Mouse (Mus musculus) kidney, embryonic 14.5 days (tissue): ENCODE measurements at regions not wholly inside any gene's neighbourhood (a gene's known extent, or its start where the extent isn't known, plus 50 kb on each side); places are given as distances from the start of the nearest gene placed in this dataset.

Source experiments
- ATAC-seq: fragments of 200-750 bp; cut with Nextera tagmentation; 2 replicates; pipeline ENCODE4 v1.8.0; 2017; ENCODE audit warnings: moderate number of reproducible peaks, mild to moderate bottlenecking, moderate TSS enrichment, moderate library complexity; ENCODE audit not compliant: low FRiP score, low TSS enrichment
- H3K27ac ChIP-seq: fragments of 300-500 bp; sonication (generic); 2 replicates; pipeline ENCODE4 v1.5.1; 2014; ENCODE audit warnings: low read depth, mild to moderate bottlenecking, low read length, moderate library complexity, mixed read lengths
- H3K27me3 ChIP-seq: fragments of 300-500 bp; sonication (generic); 2 replicates; pipeline ENCODE4 v1.6.1; 2014; ENCODE audit warnings: mild to moderate bottlenecking, low read length; ENCODE audit not compliant: control insufficient read depth, insufficient read depth
- H3K36me3 ChIP-seq: fragments of 300-500 bp; sonication (generic); 2 replicates; pipeline ENCODE4 v1.6.1; 2014; ENCODE audit warnings: low read length, mixed read lengths; ENCODE audit not compliant: control insufficient read depth, insufficient read depth
- H3K4me1 ChIP-seq: fragments of 300-500 bp; sonication (generic); 2 replicates; pipeline ENCODE4 v1.6.1; 2014; ENCODE audit warnings: low read length, mixed read lengths; ENCODE audit not compliant: control insufficient read depth, insufficient read depth
- H3K4me2 ChIP-seq: fragments of 300-500 bp; sonication (generic); replicated peaks from 2 replicates; pipeline ENCODE4 v1.6.1; 2014; ENCODE audit warnings: low read depth, mild to moderate bottlenecking, low read length
- H3K4me3 ChIP-seq: fragments of 300-500 bp; sonication (generic); 2 replicates; pipeline ENCODE4 v1.5.1; 2014; ENCODE audit warnings: mild to moderate bottlenecking, low read length
- H3K9ac ChIP-seq: fragments of 300-500 bp; sonication (generic); 2 replicates; pipeline ENCODE4 v1.6.1; 2014; ENCODE audit warnings: low read depth, mild to moderate bottlenecking, low read length, moderate library complexity
- H3K9me3 ChIP-seq: fragments of 300-500 bp; sonication (generic); 2 replicates; pipeline ENCODE4 v1.6.1; 2016; ENCODE audit warnings: low read length; ENCODE audit not compliant: control insufficient read depth
- WGBS: fragments of 180-500 bp; shearing (Covaris S2); extraction: QIAGEN DNeasy Blood & Tissue Kit; methylation state at CpG from one replicate; pipeline ENCODE4 v1.1.7; 2014; 5-methylcytosine and 5-hydroxymethylcytosine counted together

- H3K9ac ChIP-seq: no peak overlapping the region
- H3K27me3 ChIP-seq: no peaks in the 10 kb centered on the region
- H3K36me3 ChIP-seq: no peaks in the 10 kb centered on the region
- no peak overlapping the region for H3K4me3 ChIP-seq
- ATAC-seq: no peak
- 88% methylated on average over 15 of the region's 15 CpGs for WGBS
- H3K9me3 ChIP-seq: no peaks in the 10 kb centered on the region
- H3K4me2 ChIP-seq: no peak overlapping the region
- no peaks in the 10 kb centered on the region for H3K4me1 ChIP-seq
- H3K27ac ChIP-seq: no peak overlapping the region
Observed at GRCm38 (mm10) chr15:97471986-97472779, 225.1 kb upstream of the Amigo2 start.

GRCm38 (mm10) chr15:97471476-97471875 is 224.4 kb upstream of the Amigo2 start:
- H3K4me2 ChIP-seq: no peak overlapping the region
- ATAC-seq: no peak
- H3K27ac ChIP-seq: no peak overlapping the region
- H3K9me3 ChIP-seq: no peaks in the 10 kb centered on the region
- H3K4me3 ChIP-seq: no peak overlapping the region
- H3K4me1 ChIP-seq: no peaks in the 10 kb centered on the region
- no peaks in the 10 kb centered on the region for H3K36me3 ChIP-seq
- H3K27me3 ChIP-seq: no peaks in the 10 kb centered on the region
- 84% methylated on average over 4 of the region's 4 CpGs for WGBS
- no peak overlapping the region for H3K9ac ChIP-seq

DNA sequence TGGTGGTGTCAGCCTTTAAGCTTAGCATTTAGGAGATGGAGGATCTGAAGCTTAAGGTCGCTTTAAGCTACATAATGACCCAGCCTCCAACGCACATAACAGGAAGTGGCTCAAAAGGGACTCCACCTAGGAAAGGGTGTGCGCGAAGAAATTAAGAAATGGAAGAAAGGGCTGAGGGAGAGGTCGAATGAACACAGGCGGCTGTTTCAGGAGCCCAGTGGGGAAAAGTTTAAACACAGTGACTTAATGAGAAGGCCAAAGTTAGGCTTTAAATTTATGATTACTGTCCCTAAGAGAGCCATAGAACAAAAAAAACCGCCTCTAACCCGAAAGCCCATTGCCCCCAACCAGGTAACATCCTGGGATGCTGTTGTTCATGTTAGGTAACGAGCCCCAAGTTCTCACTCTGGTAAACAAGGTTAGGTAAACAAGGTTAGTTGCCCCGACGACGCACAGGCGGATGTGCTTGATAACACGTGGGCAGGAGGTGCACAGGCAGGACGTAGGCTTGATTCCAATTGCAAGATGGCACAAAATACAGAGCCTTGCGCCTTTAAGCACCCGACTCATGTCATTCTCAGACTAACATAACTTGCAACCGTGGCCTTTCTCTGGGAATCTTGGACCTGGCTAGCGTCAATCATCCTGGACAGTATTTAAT is 222.7 kb upstream of the Amigo2 start:
- 78% methylated on average over 19 of the region's 19 CpGs for WGBS
- no peaks in the 10 kb centered on the region for H3K27me3 ChIP-seq
- no peak overlapping the region for H3K9ac ChIP-seq
- H3K27ac ChIP-seq: no peak overlapping the region
- no peak for ATAC-seq
- H3K36me3 ChIP-seq: no peaks in the 10 kb centered on the region
- H3K4me3 ChIP-seq: no peak overlapping the region
- H3K4me1 ChIP-seq: no peaks in the 10 kb centered on the region
- no peaks in the 10 kb centered on the region for H3K9me3 ChIP-seq
- no peak overlapping the region for H3K4me2 ChIP-seq

- Histone ChIP-seq H3K4me3 (no peak overlapping the region), H3K27ac (no peak overlapping the region), H3K36me3 (no peaks in the 10 kb centered on the region), H3K9me3 (no peaks in the 10 kb centered on the region), H3K4me2 (no peak overlapping the region), H3K27me3 (no peaks in the 10 kb centered on the region), H3K9ac (no peak overlapping the region), H3K4me1 (no peaks in the 10 kb centered on the region)
- whole genome bisulfite sequencing: 56% methylated on average over 23 of the region's 23 CpGs
- 0 out of 2 replicates have a peak, but pooled peaks have one; percentile 28 for ATAC-seq
Observed at GRCm38 (mm10) chr15:97468732-97469683, 221.9 kb upstream of the Amigo2 start.

- no peaks in the 10 kb centered on the region for H3K36me3 ChIP-seq
- no peak overlapping the region for H3K27ac ChIP-seq
- no peaks in the 10 kb centered on the region for H3K9me3 ChIP-seq
- H3K9ac ChIP-seq: no peak overlapping the region
- no peak overlapping the region for H3K4me2 ChIP-seq
- H3K27me3 ChIP-seq: no peaks in the 10 kb centered on the region
- no peaks in the 10 kb centered on the region for H3K4me1 ChIP-seq
- no peak overlapping the region for H3K4me3 ChIP-seq
- no peak for ATAC-seq
- 87% methylated on average over 18 of the region's 18 CpGs for WGBS
Observed at GRCm38 (mm10) chr15:97467781-97468485, 220.8 kb upstream of the Amigo2 start.

DNA sequence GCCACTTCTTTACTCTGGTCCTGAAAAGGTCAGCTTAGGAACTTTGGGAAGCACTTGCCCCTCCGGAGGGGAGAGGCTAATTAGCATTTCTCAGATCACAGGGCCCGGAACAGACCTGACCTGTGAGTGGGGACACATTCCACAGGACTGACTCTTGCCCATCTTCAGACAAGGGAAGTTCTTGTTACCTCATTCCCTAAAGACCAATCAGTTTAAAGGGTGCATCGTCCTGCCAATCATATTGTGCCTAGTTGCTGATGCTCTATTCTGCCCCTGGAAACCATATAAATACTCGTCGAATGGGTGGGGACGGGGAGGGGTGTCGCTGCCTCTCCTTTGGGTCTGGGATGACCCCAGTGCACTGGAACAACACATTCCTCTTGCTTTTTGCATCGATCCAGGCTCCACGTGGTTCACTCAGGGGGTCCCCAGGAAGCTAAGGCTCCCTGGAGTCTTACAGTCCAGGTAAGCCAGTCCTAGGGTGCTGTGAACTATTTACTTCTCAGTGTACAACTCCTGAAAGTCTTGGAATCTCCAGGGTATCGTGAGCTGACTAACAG is 219.9 kb upstream of the Amigo2 start:
- Histone ChIP-seq H3K27me3 (no peaks in the 10 kb centered on the region), H3K9ac (no peak overlapping the region), H3K4me2 (no peak overlapping the region), H3K4me3 (no peak overlapping the region), H3K27ac (no peak overlapping the region), H3K4me1 (no peaks in the 10 kb centered on the region), H3K9me3 (no peaks in the 10 kb centered on the region), H3K36me3 (no peaks in the 10 kb centered on the region)
- no peak for ATAC-seq
- 81% methylated on average over 10 of the region's 10 CpGs for WGBS

DNA sequence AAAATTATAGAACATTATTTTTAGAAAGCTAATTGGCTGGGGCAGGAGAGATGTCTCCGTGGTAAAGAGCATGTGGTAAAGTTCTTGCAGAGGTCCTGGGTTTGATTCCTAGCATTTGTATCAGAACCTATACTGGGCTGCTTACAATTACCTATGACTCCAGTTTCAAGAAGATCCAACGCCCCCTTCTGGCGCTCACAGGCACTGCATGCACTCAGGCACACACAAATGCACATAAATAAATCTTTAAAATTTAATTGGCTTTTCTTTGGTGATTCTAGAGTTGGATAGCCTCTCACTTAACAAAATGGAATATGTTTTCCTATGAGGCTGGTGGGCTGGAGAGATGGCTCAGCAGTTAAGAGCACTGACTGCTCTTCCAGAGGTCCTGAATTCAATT is 219.0 kb upstream of the Amigo2 start:
- Histone ChIP-seq H3K4me3 (no peak overlapping the region), H3K27me3 (no peaks in the 10 kb centered on the region), H3K36me3 (no peaks in the 10 kb centered on the region), H3K4me2 (no peak overlapping the region), H3K4me1 (no peaks in the 10 kb centered on the region), H3K9ac (no peak overlapping the region), H3K27ac (no peak overlapping the region), H3K9me3 (no peaks in the 10 kb centered on the region)
- ATAC-seq: no peak
- WGBS: 60% methylated on average over 3 of the region's 3 CpGs

DNA sequence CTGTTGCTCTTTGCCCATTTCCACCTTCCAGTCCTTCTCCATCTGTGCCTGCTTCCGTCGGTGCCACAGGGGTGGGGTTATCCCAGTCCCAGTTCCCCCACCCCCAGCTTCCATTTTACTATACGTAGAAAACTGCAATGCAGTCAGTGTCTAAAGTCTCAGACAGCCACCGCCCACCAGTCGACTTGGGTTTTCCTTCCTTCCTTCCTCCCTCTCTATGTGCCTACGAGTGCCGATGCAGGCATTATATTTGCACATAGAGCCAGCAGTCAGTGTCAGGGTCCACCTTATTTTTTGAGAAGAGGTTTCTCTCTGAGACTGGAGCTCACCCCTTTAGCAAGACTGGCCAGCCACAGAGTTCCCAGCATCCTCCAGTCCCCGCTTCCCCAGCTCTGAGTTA is 218.3 kb upstream of the Amigo2 start:
- H3K9ac ChIP-seq: no peak overlapping the region
- no peak overlapping the region for H3K4me3 ChIP-seq
- no peaks in the 10 kb centered on the region for H3K27me3 ChIP-seq
- no peak for ATAC-seq
- H3K4me1 ChIP-seq: no peaks in the 10 kb centered on the region
- H3K27ac ChIP-seq: no peak overlapping the region
- no peaks in the 10 kb centered on the region for H3K9me3 ChIP-seq
- 80% methylated on average over 8 of the region's 8 CpGs for WGBS
- H3K4me2 ChIP-seq: no peak overlapping the region
- H3K36me3 ChIP-seq: no peaks in the 10 kb centered on the region
